Mouse (Mus musculus): ENCODE results near the gene Gpatch8.

Gene Gpatch8

GRCm38 (mm10) chr11:102556031-102556715, at the start of gene Gpatch8:
Gene Gpatch8, minus strand, starts transcription at chr11:102556392.
- DNase-seq (ENCODE audit: low read depth, low spot score) = peak; percentile 99

GRCm38 (mm10) chr11:102604777-102605552, 48.8 kb upstream of the Gpatch8 start:
- peak; percentile 61 for DNase-seq (ENCODE audit: low read depth, low spot score)

GRCm38 (mm10) chr11:102604010-102604584, 47.9 kb upstream of the Gpatch8 start, which contains the start of gene Fzd2:
Gene Fzd2, plus strand, starts transcription at chr11:102604396.
- DNase-seq (ENCODE audit: low read depth, low spot score) = peak; percentile 88

- DNase-seq (ENCODE audit: low read depth, low spot score) = peak; percentile 18
Measured at GRCm38 (mm10) chr11:102603496-102603850, 47.3 kb upstream of the Gpatch8 start.

GRCm38 (mm10) chr11:102602816-102603495, 46.8 kb upstream of the Gpatch8 start:
- DNase-seq (ENCODE audit: low read depth, low spot score) = no peak

GRCm38 (mm10) chr11:102599912-102600311, 43.7 kb upstream of the Gpatch8 start:
- DNase-seq (ENCODE audit: low read depth, low spot score) = no peak

- no peak for DNase-seq (ENCODE audit: low read depth, low spot score)
Measured at GRCm38 (mm10) chr11:102595341-102595820, 39.2 kb upstream of the Gpatch8 start.

GRCm38 (mm10) chr11:102587554-102587953, 31.4 kb upstream of the Gpatch8 start:
- DNase-seq (ENCODE audit: low read depth, low spot score) = no peak

GRCm38 (mm10) chr11:102586445-102587130, 30.4 kb upstream of the Gpatch8 start:
- no peak for DNase-seq (ENCODE audit: low read depth, low spot score)

- DNase-seq (ENCODE audit: low read depth, low spot score) = no peak
Measured at GRCm38 (mm10) chr11:102582736-102583135, 26.5 kb upstream of the Gpatch8 start.

GRCm38 (mm10) chr11:102582016-102582610, 25.9 kb upstream of the Gpatch8 start:
- no peak for DNase-seq (ENCODE audit: low read depth, low spot score)

- no peak for DNase-seq (ENCODE audit: low read depth, low spot score)
Measured at GRCm38 (mm10) chr11:102581281-102582015, 25.3 kb upstream of the Gpatch8 start.

- DNase-seq (ENCODE audit: low read depth, low spot score) = no peak
Measured at GRCm38 (mm10) chr11:102580034-102580330, 23.8 kb upstream of the Gpatch8 start.

- DNase-seq (ENCODE audit: low read depth, low spot score) = no peak
Measured at GRCm38 (mm10) chr11:102579165-102580033, 23.2 kb upstream of the Gpatch8 start, which contains the start of gene Gm11627. Gene Gm11627, minus strand, starts transcription at chr11:102579461.

- peak; percentile 73 for DNase-seq (ENCODE audit: low read depth, low spot score)
Measured at GRCm38 (mm10) chr11:102578341-102579118, 22.3 kb upstream of the Gpatch8 start.

- no peak for DNase-seq (ENCODE audit: low read depth, low spot score)
Measured at GRCm38 (mm10) chr11:102576050-102576754, 20.0 kb upstream of the Gpatch8 start.

- no peak for DNase-seq (ENCODE audit: low read depth, low spot score)
Measured at GRCm38 (mm10) chr11:102575034-102575433, 18.8 kb upstream of the Gpatch8 start.
